Mouse (Mus musculus) A20 (cell line): ENCODE results near the gene Cmtm3.

Source experiments
- DNase-seq: peaks from one replicate; pipeline ENCODE4 v3.0.0-alpha.2; 2011; ENCODE audit warnings: low read depth, low spot score

The Cmtm3 gene

GRCm38 (mm10) chr8:104380961-104381411 lies 41.8 kb downstream of the Cmtm3 start:
- no peak for DNase-seq

- DNase-seq, result no peak
Observed at GRCm38 (mm10) chr8:104383296-104383695, 44.1 kb downstream of the Cmtm3 start.

- no peak for DNase-seq
Observed at GRCm38 (mm10) chr8:104383977-104384376, 44.8 kb downstream of the Cmtm3 start.

GRCm38 (mm10) chr8:104386693-104387092 lies 47.5 kb downstream of the Cmtm3 start:
- DNase-seq, result no peak

- DNase-seq, result no peak
Observed at GRCm38 (mm10) chr8:104387501-104387900, 48.3 kb downstream of the Cmtm3 start.

GRCm38 (mm10) chr8:104387980-104388379 lies 48.8 kb downstream of the Cmtm3 start:
- DNase-seq, result no peak

- DNase-seq, result no peak
Observed at GRCm38 (mm10) chr8:104390245-104390644, 51.0 kb downstream of the Cmtm3 start.

- DNase-seq, result no peak
Observed at GRCm38 (mm10) chr8:104393139-104393538, 53.9 kb downstream of the Cmtm3 start.

- DNase-seq, result no peak
Observed at GRCm38 (mm10) chr8:104393767-104394166, 54.6 kb downstream of the Cmtm3 start.

GRCm38 (mm10) chr8:104394801-104395702 lies 55.8 kb downstream of the Cmtm3 start:
- peak; percentile 68 for DNase-seq

GRCm38 (mm10) chr8:104395703-104396357 lies 56.6 kb downstream of the Cmtm3 start, which contains the start of gene Cmtm4:
Gene Cmtm4, minus strand, starts transcription at chr8:104395807.
- peak; percentile 57 for DNase-seq
